Mouse (Mus musculus) midbrain, embryonic 16.5 days (tissue): ENCODE data around the gene Gm20458. TPM values are rescaled to one million over a fixed set of nuclear protein-coding genes. Genes with fewer than 3 reads are reported as not detected.
A peak's percentile ranks its signal among the peaks of the same experiment; 100 is the strongest.

Experiments used
- ATAC-seq: fragments of 200-750 bp; cut with Nextera tagmentation; 2 replicates; pipeline ENCODE4 v1.8.0; 2017; ENCODE audit warnings: moderate TSS enrichment
- H3K27ac ChIP-seq: fragments of 300-500 bp; sonication (generic); 2 replicates; pipeline ENCODE4 v1.5.1; 2014; ENCODE audit warnings: mild to moderate bottlenecking, low read length, mixed read lengths
- H3K27me3 ChIP-seq: fragments of 300-500 bp; sonication (generic); 2 replicates; pipeline ENCODE4 v1.6.1; 2014; ENCODE audit warnings: low read depth, low read length, mixed read lengths; ENCODE audit not compliant: control insufficient read depth, insufficient read depth
- H3K36me3 ChIP-seq: fragments of 300-500 bp; sonication (generic); 2 replicates; pipeline ENCODE4 v1.6.1; 2014; ENCODE audit warnings: mild to moderate bottlenecking, low read length, moderate library complexity, mixed read lengths; ENCODE audit not compliant: control insufficient read depth, insufficient read depth
- H3K4me1 ChIP-seq: fragments of 300-500 bp; sonication (generic); 2 replicates; pipeline ENCODE4 v1.6.1; 2014; ENCODE audit warnings: mild to moderate bottlenecking, low read length, mixed read lengths; ENCODE audit not compliant: control insufficient read depth, insufficient read depth
- H3K4me2 ChIP-seq: fragments of 300-500 bp; sonication (generic); 2 replicates; pipeline ENCODE4 v1.6.1; 2014; ENCODE audit warnings: mild to moderate bottlenecking, low read length, mixed read lengths
- H3K4me3 ChIP-seq: fragments of 300-500 bp; sonication (generic); 2 replicates; pipeline ENCODE4 v1.5.1; 2014; ENCODE audit warnings: low read depth, mild to moderate bottlenecking, low read length, moderate library complexity, mixed read lengths
- H3K9ac ChIP-seq: fragments of 300-500 bp; sonication (generic); 2 replicates; pipeline ENCODE4 v1.6.1; 2014; ENCODE audit warnings: low read depth, low read length, mixed read lengths
- H3K9me3 ChIP-seq: fragments of 300-500 bp; sonication (generic); replicated peaks from 2 replicates; pipeline ENCODE4 v1.6.1; 2014; ENCODE audit warnings: mild to moderate bottlenecking, low read length, mixed read lengths; ENCODE audit not compliant: control insufficient read depth, poor library complexity, severe bottlenecking
- WGBS: fragments of 180-500 bp; shearing (Covaris S2); extraction: QIAGEN DNeasy Blood & Tissue Kit; methylation state at CpG from one replicate; pipeline ENCODE4 v1.1.7; 2014; 5-methylcytosine and 5-hydroxymethylcytosine counted together
- polyA plus RNA-seq: library from polyadenylated mRNA; unstranded; fragments of >200 nt; fragmentation: Nextera tagmentation; extraction: Ambion mirVana; gene quantifications from 2 replicates; pipeline ENCODE4 v1.2.1, GENCODE M21; 2015

Gm20458 gene
- polyA plus RNA-seq, 1 experiment from 2014 or later, result 7.5 TPM

GRCm38 (mm10) chr2:164515897-164516296 lies 55.1 kb downstream of the Gm20458 start:
- H3K9me3 ChIP-seq, result no peaks in the 10 kb centered on the region
- H3K4me2 ChIP-seq, result no peak overlapping the region
- no peaks in the 10 kb centered on the region for H3K27me3 ChIP-seq
- no peak overlapping the region for H3K9ac ChIP-seq
- ATAC-seq, result no peak
- WGBS, result 77% methylated on average over 9 of the region's 9 CpGs
- no peaks in the 10 kb centered on the region for H3K36me3 ChIP-seq
- no peak overlapping the region for H3K27ac ChIP-seq
- no peaks in the 10 kb centered on the region for H3K4me1 ChIP-seq
- H3K4me3 ChIP-seq, result no peak overlapping the region

- ATAC-seq, result no peak
- H3K4me3 ChIP-seq, result no peak overlapping the region
- H3K4me2 ChIP-seq, result no peak overlapping the region
- no peaks in the 10 kb centered on the region for H3K36me3 ChIP-seq
- H3K27me3 ChIP-seq, result no peaks in the 10 kb centered on the region
- H3K4me1 ChIP-seq, result no peaks in the 10 kb centered on the region
- no peak overlapping the region for H3K27ac ChIP-seq
- no peak overlapping the region for H3K9ac ChIP-seq
- H3K9me3 ChIP-seq, result no peaks in the 10 kb centered on the region
- 87% methylated on average over 11 of the region's 11 CpGs for WGBS
These were observed 55.8 kb downstream of the Gm20458 start for GRCm38 (mm10) chr2:164516592-164516991.

DNA sequence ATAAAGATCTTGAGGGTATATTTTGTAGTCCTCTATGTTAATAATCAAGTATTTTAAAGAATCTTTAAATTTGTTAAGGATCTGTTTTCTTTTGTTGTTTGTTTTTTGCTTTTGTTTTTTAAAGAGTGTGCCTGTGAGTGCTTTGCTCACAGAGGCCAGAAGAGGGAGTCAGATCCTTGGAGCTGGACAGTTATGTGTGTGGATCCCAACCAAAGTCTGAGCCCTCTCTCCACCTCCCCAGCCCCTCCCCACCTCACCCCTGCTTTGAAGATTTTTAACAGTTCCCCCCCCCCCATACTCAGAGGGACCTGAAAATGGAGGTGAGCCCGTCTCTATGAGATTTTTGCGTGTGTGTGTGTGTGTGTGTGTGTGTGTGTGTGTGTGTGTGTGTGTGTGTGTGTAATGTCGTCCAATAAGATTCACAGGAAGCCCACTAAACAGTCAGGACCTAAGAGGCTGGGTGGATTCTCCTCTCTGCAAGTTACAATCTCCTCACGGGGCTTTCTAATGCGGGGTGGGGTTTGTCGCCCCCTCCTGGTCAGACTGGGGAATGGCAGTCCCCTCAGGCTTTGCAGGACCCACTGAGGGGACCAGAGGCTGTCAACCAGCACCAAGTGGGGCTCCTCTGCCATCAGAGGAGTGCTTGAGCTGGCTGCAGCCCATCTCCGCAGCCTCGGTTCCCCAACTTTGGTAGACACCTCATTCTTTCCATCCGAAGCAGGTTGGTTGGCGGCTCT lies 56.9 kb downstream of the Gm20458 start:
- H3K9ac ChIP-seq, result no peak overlapping the region
- H3K27ac ChIP-seq, result no peak overlapping the region
- no peaks in the 10 kb centered on the region for H3K27me3 ChIP-seq
- H3K36me3 ChIP-seq, result no peaks in the 10 kb centered on the region
- H3K9me3 ChIP-seq, result no peaks in the 10 kb centered on the region
- WGBS, result 38% methylated on average over 10 of the region's 10 CpGs
- no peak overlapping the region for H3K4me3 ChIP-seq
- no peak overlapping the region for H3K4me2 ChIP-seq
- ATAC-seq, result no peak
- no peaks in the 10 kb centered on the region for H3K4me1 ChIP-seq

GRCm38 (mm10) chr2:164518266-164519170 lies 57.8 kb downstream of the Gm20458 start:
- no peak overlapping the region for H3K27ac ChIP-seq
- WGBS, result 51% methylated on average over 11 of the region's 11 CpGs
- H3K4me1 ChIP-seq, result no peaks in the 10 kb centered on the region
- H3K27me3 ChIP-seq, result no peaks in the 10 kb centered on the region
- no peak overlapping the region for H3K4me2 ChIP-seq
- no peaks in the 10 kb centered on the region for H3K36me3 ChIP-seq
- 0 out of 2 replicates have a peak, but pooled peaks cover 4% of the 10 kb centered on the region for H3K9me3 ChIP-seq
- no peak for ATAC-seq
- no peak overlapping the region for H3K4me3 ChIP-seq
- H3K9ac ChIP-seq, result no peak overlapping the region

- Histone ChIP-seq H3K4me3 (no peak overlapping the region), H3K4me1 (no peaks in the 10 kb centered on the region), H3K9ac (no peak overlapping the region), H3K36me3 (no peaks in the 10 kb centered on the region), H3K27me3 (no peaks in the 10 kb centered on the region), H3K9me3 (0 out of 2 replicates have a peak, but pooled peaks cover 4% of the 10 kb centered on the region), H3K4me2 (no peak overlapping the region), H3K27ac (no peak overlapping the region)
- no peak for ATAC-seq
- WGBS, result 74% methylated on average over 6 of the region's 6 CpGs
These were observed 58.4 kb downstream of the Gm20458 start for GRCm38 (mm10) chr2:164519171-164519526.

DNA sequence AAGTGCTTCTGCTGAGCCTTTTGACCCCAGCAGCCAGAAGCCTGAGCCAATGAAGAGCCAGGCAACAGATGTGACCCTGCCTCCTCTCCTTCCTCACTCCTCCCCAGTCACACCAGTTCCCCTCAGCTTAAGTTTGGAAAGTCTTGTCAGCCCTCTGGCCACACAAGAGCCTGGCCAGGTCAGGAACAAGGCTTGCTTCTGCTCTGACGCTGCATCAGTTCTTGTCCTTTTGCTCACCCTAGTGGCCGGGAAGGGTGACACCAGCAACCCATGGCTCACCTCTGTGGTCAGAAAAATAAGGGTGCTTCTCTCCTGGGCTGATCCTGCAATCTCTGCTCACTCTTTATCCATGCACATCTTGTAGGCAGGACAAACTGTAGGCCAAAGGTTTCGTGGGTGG lies 60.0 kb downstream of the Gm20458 start:
- no peak for ATAC-seq
- no peak overlapping the region for H3K9ac ChIP-seq
- 18% methylated on average over 3 of the region's 3 CpGs for WGBS

GRCm38 (mm10) chr2:164521841-164522240 lies 61.1 kb downstream of the Gm20458 start:
- Histone ChIP-seq H3K27ac (no peak overlapping the region), H3K9ac (no peak overlapping the region), H3K9me3 (0 out of 2 replicates have a peak, but pooled peaks cover 6% of the 10 kb centered on the region), H3K4me2 (0 out of 2 replicates have a peak overlapping the region, but pooled peaks have one; percentile 17), H3K27me3 (no peaks in the 10 kb centered on the region), H3K4me3 (no peak overlapping the region), H3K36me3 (no peaks in the 10 kb centered on the region), H3K4me1 (no peaks in the 10 kb centered on the region)
- ATAC-seq, result no peak
- WGBS, result 22% methylated on average over 11 of the region's 11 CpGs

More for the DNA sequence above, 60.0 kb downstream of the Gm20458 start:
- Histone ChIP-seq H3K4me1 (no peaks in the 10 kb centered on the region), H3K9me3 (0 out of 2 replicates have a peak, but pooled peaks cover 5% of the 10 kb centered on the region), H3K36me3 (no peaks in the 10 kb centered on the region), H3K27ac (no peak overlapping the region), H3K4me3 (no peak overlapping the region), H3K4me2 (no peak overlapping the region), H3K27me3 (no peaks in the 10 kb centered on the region)

- Histone ChIP-seq H3K9ac (no peak overlapping the region), H3K4me2 (no peak overlapping the region), H3K36me3 (no peaks in the 10 kb centered on the region), H3K4me3 (no peak overlapping the region), H3K9me3 (0 out of 2 replicates have a peak, but pooled peaks cover 6% of the 10 kb centered on the region), H3K27ac (no peak overlapping the region), H3K27me3 (no peaks in the 10 kb centered on the region), H3K4me1 (no peaks in the 10 kb centered on the region)
- no peak for ATAC-seq
- 28% methylated on average over 8 of the region's 8 CpGs for WGBS
These were observed 61.5 kb downstream of the Gm20458 start for GRCm38 (mm10) chr2:164522280-164522679.

GRCm38 (mm10) chr2:164523301-164523773 lies 62.6 kb downstream of the Gm20458 start:
- no peaks in the 10 kb centered on the region for H3K4me1 ChIP-seq
- H3K27me3 ChIP-seq, result no peaks in the 10 kb centered on the region
- no peak overlapping the region for H3K4me2 ChIP-seq
- WGBS, result 85% methylated on average over 10 of the region's 10 CpGs
- no peak overlapping the region for H3K9ac ChIP-seq
- no peaks in the 10 kb centered on the region for H3K36me3 ChIP-seq
- no peak overlapping the region for H3K27ac ChIP-seq
- 0 out of 2 replicates have a peak, but pooled peaks cover 6% of the 10 kb centered on the region for H3K9me3 ChIP-seq
- no peak for ATAC-seq
- H3K4me3 ChIP-seq, result no peak overlapping the region
